Mouse (Mus musculus) forebrain, embryonic 15.5 days (tissue): Measurements from ENCODE around the gene Btbd6. TPM values are rescaled to one million over a fixed set of nuclear protein-coding genes. Genes with fewer than 3 reads are reported as not detected.

Experiments
- ATAC-seq: fragments of 200-750 bp; cut with Nextera tagmentation; replicated peaks from 2 replicates; pipeline ENCODE4 v1.8.0; 2017; ENCODE audit warnings: mild to moderate bottlenecking, moderate TSS enrichment, moderate library complexity
- H3K27ac ChIP-seq: fragments of 300-500 bp; sonication (generic); replicated peaks from 2 replicates; pipeline ENCODE4 v1.5.1; 2015; ENCODE audit warnings: mild to moderate bottlenecking, inconsistent platforms
- H3K27me3 ChIP-seq: fragments of 300-500 bp; sonication (generic); 2 replicates; pipeline ENCODE4 v1.6.1; 2015; ENCODE audit warnings: inconsistent platforms
- H3K36me3 ChIP-seq: fragments of 300-500 bp; sonication (generic); 2 replicates; pipeline ENCODE4 v1.6.1; 2015; ENCODE audit warnings: mild to moderate bottlenecking, inconsistent platforms
- H3K4me1 ChIP-seq: fragments of 300-500 bp; sonication (generic); 2 replicates; pipeline ENCODE4 v1.6.1; 2015; ENCODE audit warnings: inconsistent platforms
- H3K4me2 ChIP-seq: fragments of 300-500 bp; sonication (generic); replicated peaks from 2 replicates; pipeline ENCODE4 v1.6.1; 2015; ENCODE audit warnings: mild to moderate bottlenecking, inconsistent platforms
- H3K4me3 ChIP-seq: fragments of 300-500 bp; sonication (generic); 2 replicates; pipeline ENCODE4 v1.5.1; 2015; ENCODE audit warnings: mild to moderate bottlenecking, inconsistent platforms
- H3K9ac ChIP-seq: fragments of 300-500 bp; sonication (generic); replicated peaks from 2 replicates; pipeline ENCODE4 v1.6.1; 2015; ENCODE audit warnings: mild to moderate bottlenecking, inconsistent platforms
- H3K9me3 ChIP-seq: fragments of 300-500 bp; sonication (generic); 2 replicates; pipeline ENCODE4 v1.6.1; 2016; ENCODE audit warnings: inconsistent platforms
- WGBS: fragments of 180-500 bp; shearing (Covaris S2); methylation state at CpG from one replicate; pipeline ENCODE4 v1.1.7; 2015; ENCODE audit warnings: mixed read lengths; 5-methylcytosine and 5-hydroxymethylcytosine counted together
- polyA plus RNA-seq: library from polyadenylated mRNA; unstranded; fragments of >200 nt; fragmentation: Nextera tagmentation; extraction: Ambion mirVana; gene quantifications from 2 replicates; pipeline ENCODE4 v1.2.1, GENCODE M21; 2015

The Btbd6 gene
- polyA plus RNA-seq, 1 experiment from 2014 or later, result 46.1 TPM

DNA sequence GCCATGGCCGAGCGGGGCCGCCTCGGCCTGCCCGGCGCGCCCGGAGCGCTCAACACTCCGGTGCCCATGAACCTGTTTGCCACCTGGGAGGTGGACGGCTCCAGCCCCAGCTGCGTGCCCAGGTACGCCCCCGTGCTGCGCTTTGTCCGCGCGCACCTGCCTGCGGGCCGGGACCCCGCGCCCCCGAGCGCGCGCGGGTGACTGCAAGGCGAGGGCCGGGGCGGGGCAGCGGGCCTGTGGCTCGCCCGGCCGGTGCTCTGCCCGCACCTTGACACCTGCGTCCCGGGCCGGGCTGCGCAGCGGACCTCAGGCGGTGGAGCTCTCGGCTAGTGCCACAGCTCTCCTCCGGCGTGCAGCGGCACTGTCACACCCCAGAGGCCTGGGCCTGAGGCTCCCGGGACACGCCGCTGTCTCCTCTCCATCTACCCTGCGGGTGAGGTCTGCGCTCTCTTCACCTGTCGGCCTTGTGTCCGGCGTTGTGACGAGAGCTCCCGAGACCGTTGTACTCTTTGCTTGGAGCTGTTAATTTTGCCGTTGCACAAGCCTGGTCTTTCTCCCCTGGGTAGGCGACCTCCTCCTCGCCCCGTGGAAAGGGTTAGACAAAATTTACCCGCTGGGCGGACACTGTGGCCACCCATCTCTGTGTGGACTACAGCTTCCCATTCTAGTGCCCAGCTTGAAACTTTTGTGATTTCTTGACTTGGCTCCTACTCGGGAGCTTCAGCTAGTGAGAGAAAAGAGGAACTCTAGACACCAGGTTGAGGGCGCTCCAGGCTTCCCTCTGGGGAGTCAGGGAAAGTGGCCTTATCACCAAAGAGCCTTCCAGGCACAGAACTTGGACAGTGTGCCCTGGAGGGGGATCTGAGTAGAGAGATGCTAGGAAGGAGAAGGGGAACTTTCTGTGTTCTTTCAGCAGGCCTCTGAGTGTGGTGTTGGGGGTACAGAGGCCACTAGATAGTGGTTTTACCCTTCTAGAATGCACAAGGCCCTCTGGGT, 38.6 kb downstream of the Btbd6 start:
- WGBS, result 1% methylated on average over 55 of the region's 64 CpGs
- H3K4me1 ChIP-seq, result peaks cover 39% of the 10 kb centered on the region
- peak overlapping the region; percentile 81 for H3K4me2 ChIP-seq
- no peaks in the 10 kb centered on the region for H3K9me3 ChIP-seq
- H3K36me3 ChIP-seq, result no peaks in the 10 kb centered on the region
- H3K4me3 ChIP-seq, result peak overlapping the region; percentile 100
- peak overlapping the region; percentile 78 for H3K27ac ChIP-seq
- peak overlapping the region; percentile 98 for H3K9ac ChIP-seq
- ATAC-seq, result peak; percentile 45
- H3K27me3 ChIP-seq, result no peaks in the 10 kb centered on the region

DNA sequence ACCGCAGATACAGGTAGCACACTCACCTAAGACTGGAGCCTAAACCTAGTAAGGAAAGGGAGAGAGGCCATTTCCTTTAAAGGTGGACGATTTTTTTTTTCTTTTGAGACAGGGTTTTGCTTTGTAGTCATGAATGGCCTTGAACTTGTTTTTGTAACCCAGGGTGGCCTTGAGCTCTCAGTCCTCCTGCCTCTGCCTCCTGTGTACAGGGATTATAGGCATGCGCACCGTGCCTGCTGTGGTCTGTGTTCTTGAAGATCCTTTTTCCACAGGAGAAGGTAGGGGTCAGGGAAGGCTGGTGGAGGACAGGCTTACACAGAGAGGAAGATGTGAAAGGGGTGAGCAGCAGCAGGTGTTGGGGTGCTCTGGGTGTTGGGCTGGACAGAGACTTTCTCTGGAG, 39.7 kb downstream of the Btbd6 start:
- H3K27me3 ChIP-seq, result no peaks in the 10 kb centered on the region
- H3K4me2 ChIP-seq, result peak overlapping the region; percentile 81
- no peaks in the 10 kb centered on the region for H3K9me3 ChIP-seq
- 66% methylated on average over 4 of the region's 4 CpGs for WGBS
- ATAC-seq, result no peak
- no peak overlapping the region for H3K27ac ChIP-seq
- H3K9ac ChIP-seq, result peak overlapping the region; percentile 98
- peaks cover 4% of the 10 kb centered on the region for H3K36me3 ChIP-seq
- peak overlapping the region; percentile 100; the same call in 1 of the 2 replicates for H3K4me3 ChIP-seq
- H3K4me1 ChIP-seq, result peaks cover 39% of the 10 kb centered on the region

DNA sequence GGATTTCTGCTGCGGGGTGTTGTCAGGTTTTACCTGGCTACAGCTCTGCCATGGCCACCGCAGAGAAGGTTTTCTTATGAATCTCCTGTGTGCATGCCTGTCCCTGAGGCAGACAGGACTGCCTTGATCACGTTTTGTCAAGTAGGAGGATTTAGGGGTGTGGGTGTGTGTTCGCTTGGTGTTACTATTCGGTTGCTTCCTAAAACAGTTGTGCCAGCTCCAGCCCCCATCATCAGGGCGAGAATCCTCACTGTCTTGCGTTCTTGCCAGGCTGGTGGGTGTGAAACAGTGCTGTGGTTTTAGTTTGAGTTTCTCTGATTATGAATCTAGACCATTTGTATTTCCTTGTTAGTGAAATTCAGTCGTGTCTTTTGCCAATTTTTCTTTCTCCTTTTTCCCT, 40.7 kb downstream of the Btbd6 start:
- Histone ChIP-seq H3K27me3 (no peaks in the 10 kb centered on the region), H3K9me3 (no peaks in the 10 kb centered on the region), H3K27ac (no peak overlapping the region; the same call in 1 of the 2 replicates), H3K4me2 (no peak overlapping the region), H3K4me3 (no peak overlapping the region), H3K9ac (0 out of 2 replicates have a peak overlapping the region, but pooled peaks have one; percentile 17), H3K36me3 (peaks cover 6% of the 10 kb centered on the region), H3K4me1 (peaks cover 39% of the 10 kb centered on the region)
- ATAC-seq, result no peak
- 72% methylated on average over 8 of the region's 8 CpGs for WGBS

- H3K4me3 ChIP-seq, result no peak overlapping the region
- H3K36me3 ChIP-seq, result peaks cover 6% of the 10 kb centered on the region
- H3K9ac ChIP-seq, result no peak overlapping the region
- ATAC-seq, result no peak
- WGBS, result 80% methylated on average over 9 of the region's 9 CpGs
- no peak overlapping the region for H3K27ac ChIP-seq
- no peaks in the 10 kb centered on the region for H3K9me3 ChIP-seq
- H3K4me2 ChIP-seq, result no peak overlapping the region
- H3K4me1 ChIP-seq, result peaks cover 39% of the 10 kb centered on the region
- no peaks in the 10 kb centered on the region for H3K27me3 ChIP-seq
Measured at GRCm38 (mm10) chr12:113017429-113017984, 41.2 kb downstream of the Btbd6 start.

DNA sequence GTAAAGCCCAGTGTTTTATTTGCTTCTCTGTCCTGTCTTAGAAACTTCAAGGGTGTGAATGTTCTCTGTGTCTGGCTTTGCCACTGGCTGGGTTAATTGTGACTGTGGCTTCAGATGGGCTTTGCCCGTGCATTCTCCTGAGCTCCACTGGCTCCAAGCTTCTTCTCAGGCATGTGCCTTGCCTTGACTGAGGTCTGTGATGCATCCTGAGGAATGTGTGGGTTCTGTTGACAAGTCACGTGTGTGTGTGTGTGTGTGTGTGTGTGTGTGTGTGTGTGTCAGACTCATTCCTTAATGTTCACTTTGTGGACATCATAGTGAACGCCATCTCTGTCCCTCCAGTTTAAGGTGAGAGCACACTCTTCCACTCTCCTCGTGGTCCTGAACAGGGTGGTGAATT, 42.5 kb downstream of the Btbd6 start:
- H3K27me3 ChIP-seq, result no peaks in the 10 kb centered on the region
- H3K9ac ChIP-seq, result no peak overlapping the region
- no peaks in the 10 kb centered on the region for H3K9me3 ChIP-seq
- WGBS, result 90% methylated on average over 4 of the region's 4 CpGs
- H3K4me3 ChIP-seq, result no peak overlapping the region
- ATAC-seq, result no peak
- H3K36me3 ChIP-seq, result peaks cover 6% of the 10 kb centered on the region
- peaks cover 31% of the 10 kb centered on the region for H3K4me1 ChIP-seq
- no peak overlapping the region for H3K4me2 ChIP-seq
- no peak overlapping the region for H3K27ac ChIP-seq

DNA sequence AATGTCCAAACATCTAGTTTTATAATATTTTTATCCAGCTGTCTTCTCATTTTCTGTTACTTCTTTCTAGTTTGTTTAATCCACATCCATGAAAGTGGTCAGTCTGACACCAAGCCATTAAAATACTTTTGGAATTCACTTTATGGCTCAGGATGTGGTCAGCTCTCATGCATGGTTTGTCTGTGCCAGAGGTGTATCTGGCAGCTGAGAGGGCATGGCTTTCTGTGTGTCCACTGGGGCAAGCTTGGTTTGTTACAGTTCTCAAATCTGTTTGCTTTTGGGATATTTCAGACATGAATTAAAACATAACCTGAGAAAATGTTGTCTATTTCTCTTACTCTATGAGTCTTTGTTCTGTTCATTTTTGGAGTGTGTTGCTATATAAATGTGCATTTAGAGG, 45.2 kb downstream of the Btbd6 start:
- peaks cover 14% of the 10 kb centered on the region for H3K4me1 ChIP-seq
- H3K36me3 ChIP-seq, result peaks cover 6% of the 10 kb centered on the region
- no peak for ATAC-seq
- no peak overlapping the region for H3K4me3 ChIP-seq
- H3K4me2 ChIP-seq, result no peak overlapping the region
- no peak overlapping the region for H3K9ac ChIP-seq
- H3K27me3 ChIP-seq, result no peaks in the 10 kb centered on the region
- no peaks in the 10 kb centered on the region for H3K9me3 ChIP-seq
- H3K27ac ChIP-seq, result no peak overlapping the region

- no peak overlapping the region for H3K4me3 ChIP-seq
- 86% methylated on average over 4 of the region's 4 CpGs for WGBS
- no peaks in the 10 kb centered on the region for H3K27me3 ChIP-seq
- peaks cover 4% of the 10 kb centered on the region; the same call in 1 of the 2 replicates for H3K4me1 ChIP-seq
- no peak overlapping the region for H3K27ac ChIP-seq
- no peak overlapping the region for H3K9ac ChIP-seq
- no peak overlapping the region for H3K4me2 ChIP-seq
- peaks cover 6% of the 10 kb centered on the region for H3K36me3 ChIP-seq
- no peak for ATAC-seq
- H3K9me3 ChIP-seq, result no peaks in the 10 kb centered on the region
Measured at GRCm38 (mm10) chr12:113023082-113023481, 46.8 kb downstream of the Btbd6 start.

DNA sequence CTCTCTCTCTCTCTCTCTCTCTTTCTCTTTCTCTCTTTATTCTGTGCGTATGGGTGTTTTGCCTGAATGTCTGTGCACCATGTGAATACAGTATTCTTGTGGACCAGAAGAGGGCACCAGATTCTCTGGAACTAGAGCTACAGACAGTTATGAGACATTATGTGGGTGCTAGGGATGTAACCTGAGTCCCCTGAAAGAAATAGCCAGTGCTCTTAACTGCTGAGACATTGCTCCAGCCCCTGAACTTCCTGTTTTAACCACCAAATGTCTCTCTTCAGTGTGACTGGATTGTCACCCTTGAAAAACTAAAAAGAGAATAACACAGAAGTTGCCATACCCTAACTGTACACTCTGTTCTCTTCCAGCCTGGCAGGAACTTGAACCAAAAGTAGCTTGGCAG, 50.3 kb downstream of the Btbd6 start:
- no peak for ATAC-seq
- Histone ChIP-seq H3K27me3 (no peaks in the 10 kb centered on the region), H3K4me1 (peaks cover 15% of the 10 kb centered on the region), H3K4me2 (no peak overlapping the region), H3K27ac (no peak overlapping the region), H3K9ac (no peak overlapping the region), H3K9me3 (no peaks in the 10 kb centered on the region), H3K36me3 (no peaks in the 10 kb centered on the region; the same call in 1 of the 2 replicates), H3K4me3 (no peak overlapping the region)
- 77% methylated on average over 1 of the region's 1 CpGs for WGBS

- H3K36me3 ChIP-seq, result no peaks in the 10 kb centered on the region; the same call in 1 of the 2 replicates
- H3K4me3 ChIP-seq, result no peak overlapping the region
- no peak for ATAC-seq
- H3K4me2 ChIP-seq, result no peak overlapping the region
- peaks cover 21% of the 10 kb centered on the region for H3K4me1 ChIP-seq
- no peak overlapping the region for H3K9ac ChIP-seq
- H3K27ac ChIP-seq, result no peak overlapping the region
- H3K27me3 ChIP-seq, result no peaks in the 10 kb centered on the region
- 91% methylated on average over 2 of the region's 2 CpGs for WGBS
- H3K9me3 ChIP-seq, result no peaks in the 10 kb centered on the region
Measured at GRCm38 (mm10) chr12:113027495-113027894, 51.2 kb downstream of the Btbd6 start.

DNA sequence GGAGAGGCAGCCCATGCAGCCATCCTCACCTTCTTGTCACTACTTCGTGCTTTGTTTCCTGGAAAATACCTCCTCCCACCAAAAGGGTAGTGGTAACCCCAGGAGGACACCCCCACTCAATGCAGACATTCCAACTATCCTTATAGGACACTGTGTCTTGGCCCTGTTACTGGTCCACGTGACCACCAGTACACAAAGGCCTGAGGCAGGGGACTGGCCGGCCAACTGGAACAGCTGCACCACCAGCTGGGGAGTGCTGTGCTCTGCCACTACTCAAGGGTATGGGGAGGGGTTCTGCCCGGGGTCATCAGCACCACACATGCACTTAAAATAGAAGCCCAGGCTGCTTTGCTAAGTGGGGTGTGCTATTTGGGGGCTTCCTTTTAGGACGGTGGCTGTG, 51.8 kb downstream of the Btbd6 start:
- peaks cover 26% of the 10 kb centered on the region for H3K4me1 ChIP-seq
- H3K9me3 ChIP-seq, result no peaks in the 10 kb centered on the region
- 0 out of 2 replicates have a peak overlapping the region, but pooled peaks have one; percentile 7 for H3K27ac ChIP-seq
- no peaks in the 10 kb centered on the region; the same call in 1 of the 2 replicates for H3K36me3 ChIP-seq
- H3K4me3 ChIP-seq, result no peak overlapping the region
- WGBS, result 64% methylated on average over 5 of the region's 5 CpGs
- no peak overlapping the region for H3K4me2 ChIP-seq
- no peaks in the 10 kb centered on the region for H3K27me3 ChIP-seq
- no peak for ATAC-seq
- no peak overlapping the region for H3K9ac ChIP-seq
